Mouse (Mus musculus) cerebellum, adult 2 months (tissue): ENCODE measurements at regions not wholly inside any gene's neighbourhood (a gene's known extent, or its start where the extent isn't known, plus 50 kb on each side); places are given as distances from the start of the nearest gene placed in this dataset.

ENCODE experiments used
- DNase-seq, 2 experiments: peaks; one replicate each; pipeline ENCODE4 v3.0.0; 2021
- H3K27ac ChIP-seq: fragments of 200-500 bp; 2 replicates; pipeline ENCODE4 v1.5.1; 2012; ENCODE audit warnings: low read length, control low read depth, inconsistent platforms; ENCODE audit not compliant: insufficient read depth
- H3K27me3 ChIP-seq: fragments of 200-500 bp; 2 replicates; pipeline ENCODE4 v1.6.1; 2012; ENCODE audit warnings: inconsistent platforms, mild to moderate bottlenecking, low read length, moderate library complexity; ENCODE audit not compliant: control insufficient read depth, insufficient read depth
- H3K4me1 ChIP-seq: fragments of 200-500 bp; 2 replicates; pipeline ENCODE4 v1.6.1; 2011; ENCODE audit warnings: low read length; ENCODE audit not compliant: control insufficient read depth, insufficient read depth
- H3K4me3 ChIP-seq: fragments of 200-500 bp; replicated peaks from 2 replicates; pipeline ENCODE3; 2011; ENCODE audit warnings: mild to moderate bottlenecking, low read depth, low read length, control low read depth; ENCODE audit not compliant: insufficient read depth
- CTCF ChIP-seq: fragments of 200-500 bp; IDR thresholded peaks from 2 replicates; pipeline ENCODE4 v1.5.1; 2011; ENCODE audit warnings: low read depth, mild to moderate bottlenecking, control low read depth, low read length, moderate library complexity, borderline replicate concordance; ENCODE audit not compliant: insufficient read depth
- POLR2A ChIP-seq: fragments of 200-500 bp; IDR thresholded peaks from 2 replicates; pipeline ENCODE4 v1.6.1; 2011; ENCODE audit warnings: low read length, control low read depth, borderline replicate concordance; ENCODE audit not compliant: insufficient read depth
- WGBS: fragments of 180-500 bp; shearing (Covaris S2); methylation state at CpG from one replicate; pipeline ENCODE4 v1.1.7; 2018; 5-methylcytosine and 5-hydroxymethylcytosine counted together

DNA sequence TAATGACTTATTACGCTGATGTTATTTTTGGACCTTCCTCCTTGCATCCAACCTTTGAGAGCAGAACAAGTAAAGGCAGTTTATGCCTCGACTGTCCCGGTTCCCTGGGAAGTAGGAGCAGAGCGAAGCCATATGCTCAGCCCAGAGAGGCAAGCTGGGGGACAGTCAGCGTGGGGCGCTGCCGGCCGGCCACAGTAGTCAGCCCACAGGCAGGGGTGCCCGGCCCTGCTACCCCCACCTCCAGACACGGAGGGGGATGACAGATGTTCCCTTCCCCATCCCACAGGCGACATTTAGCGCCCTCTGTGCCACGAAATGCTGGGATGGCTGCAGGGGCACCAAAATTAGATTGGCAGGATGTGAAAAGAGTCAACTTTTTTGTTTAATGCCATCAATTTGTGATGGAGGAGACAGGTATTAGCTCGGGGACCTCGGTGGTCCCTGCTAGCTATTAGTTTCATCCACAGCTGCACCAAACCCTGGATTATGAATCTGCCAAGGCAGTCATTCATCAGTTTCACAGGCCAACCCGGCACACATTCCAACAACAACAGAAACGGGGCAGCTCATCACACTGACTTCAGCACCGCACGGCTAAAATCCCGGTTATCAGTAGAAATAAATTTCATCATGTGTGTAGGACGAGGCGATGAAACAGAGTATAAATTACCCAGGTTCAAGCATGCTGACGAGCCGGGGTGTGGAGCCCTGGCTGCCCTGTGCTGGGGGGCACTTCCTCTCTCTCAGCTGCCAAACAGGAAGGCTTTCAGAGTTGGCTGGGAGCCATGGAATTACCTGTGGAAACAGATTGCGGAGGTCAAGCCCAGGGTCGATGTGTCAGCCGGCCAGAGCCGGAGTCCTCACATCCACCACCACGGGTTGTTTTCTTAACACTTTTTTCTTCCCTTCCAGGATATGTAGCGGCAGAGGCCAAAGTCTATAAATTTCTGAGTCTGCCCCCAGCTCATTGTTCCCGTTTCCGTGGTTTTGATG is 392.3 kb upstream of the Mgmt start:
- Histone ChIP-seq H3K4me3 (no peak overlapping the region), H3K27me3 (no peaks in the 10 kb centered on the region; the same call in 1 of the 2 replicates), H3K4me1 (no peaks in the 10 kb centered on the region), H3K27ac (no peak overlapping the region)
- no peak for DNase-seq
- TF ChIP-seq POLR2A = no peak
- no peak for TF ChIP-seq CTCF
- WGBS = 52% methylated on average over 32 of the region's 32 CpGs

DNA sequence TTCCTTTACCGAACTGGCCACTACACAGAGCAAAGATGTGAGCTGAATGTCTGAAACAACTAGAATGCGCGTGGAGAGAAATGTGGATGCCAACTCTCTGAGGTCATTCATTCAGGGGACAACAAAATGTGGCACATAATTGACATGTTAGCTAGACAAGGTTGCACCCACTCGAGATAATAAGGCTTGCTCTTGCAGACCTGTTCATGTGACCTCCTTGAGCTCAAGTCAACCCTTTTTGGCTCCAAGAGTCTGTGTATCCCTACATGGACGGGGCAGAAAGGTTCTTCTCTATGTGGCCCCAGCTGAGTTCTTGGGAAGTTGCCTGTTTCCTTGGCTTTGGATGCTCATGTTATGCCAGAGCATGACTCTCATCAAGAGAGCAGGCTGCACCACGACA is 383.0 kb upstream of the Mgmt start:
- DNase-seq = no peak
- no peak overlapping the region for H3K4me3 ChIP-seq
- H3K4me1 ChIP-seq = no peaks in the 10 kb centered on the region
- TF ChIP-seq CTCF = no peak
- no peak for TF ChIP-seq POLR2A
- H3K27ac ChIP-seq = no peak overlapping the region
- no peaks in the 10 kb centered on the region; the same call in 1 of the 2 replicates for H3K27me3 ChIP-seq
- 52% methylated on average over 6 of the region's 6 CpGs for WGBS

DNA sequence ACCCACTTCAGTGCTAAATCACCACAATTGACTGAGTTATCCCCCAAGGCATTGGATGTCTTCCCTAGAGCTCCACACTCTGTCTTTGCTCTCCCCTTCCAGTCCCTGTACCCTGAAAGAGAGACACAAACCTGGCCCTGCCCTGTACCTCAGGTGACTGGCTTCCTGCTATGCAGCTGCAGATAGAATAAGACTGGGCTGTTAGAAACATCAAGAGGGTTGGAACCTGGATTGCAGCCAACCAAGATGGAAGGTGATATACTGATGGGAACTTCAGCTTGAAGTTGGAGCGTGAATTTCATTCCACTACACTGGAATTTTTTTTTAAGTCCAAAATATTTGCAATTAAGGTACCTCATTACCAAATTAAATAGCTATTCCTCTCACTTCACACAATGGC is 379.0 kb upstream of the Mgmt start:
- H3K27me3 ChIP-seq = no peaks in the 10 kb centered on the region; the same call in 1 of the 2 replicates
- 78% methylated on average over 1 of the region's 1 CpGs for WGBS
- no peak overlapping the region for H3K27ac ChIP-seq
- TF ChIP-seq CTCF (no peak), POLR2A (no peak)
- H3K4me1 ChIP-seq = no peaks in the 10 kb centered on the region
- DNase-seq = no peak
- H3K4me3 ChIP-seq = no peak overlapping the region

DNA sequence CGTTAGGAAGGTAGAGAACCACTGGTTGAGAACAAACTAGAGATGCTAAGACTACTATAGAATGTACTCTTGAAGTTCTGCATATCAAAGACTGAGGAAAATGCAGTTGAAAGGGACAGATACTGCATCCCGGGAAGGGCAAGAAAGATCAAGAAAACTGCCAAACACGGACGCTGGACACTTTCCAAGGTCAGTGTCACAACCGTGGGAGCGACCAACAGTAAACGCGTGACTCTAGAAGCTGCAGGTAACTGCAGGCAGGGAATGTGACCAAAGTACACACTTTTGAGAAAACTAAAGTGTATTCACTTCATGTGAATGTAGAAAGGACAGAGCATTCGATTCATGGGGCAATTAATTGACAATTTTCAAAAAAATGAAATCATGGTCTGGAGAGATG is 368.6 kb upstream of the Mgmt start:
- WGBS = 68% methylated on average over 9 of the region's 9 CpGs
- Histone ChIP-seq H3K27ac (no peak overlapping the region), H3K27me3 (no peaks in the 10 kb centered on the region), H3K4me1 (0 out of 2 replicates have a peak, but pooled peaks cover 4% of the 10 kb centered on the region), H3K4me3 (no peak overlapping the region)
- TF ChIP-seq CTCF (no peak), POLR2A (no peak)
- no peak for DNase-seq

DNA sequence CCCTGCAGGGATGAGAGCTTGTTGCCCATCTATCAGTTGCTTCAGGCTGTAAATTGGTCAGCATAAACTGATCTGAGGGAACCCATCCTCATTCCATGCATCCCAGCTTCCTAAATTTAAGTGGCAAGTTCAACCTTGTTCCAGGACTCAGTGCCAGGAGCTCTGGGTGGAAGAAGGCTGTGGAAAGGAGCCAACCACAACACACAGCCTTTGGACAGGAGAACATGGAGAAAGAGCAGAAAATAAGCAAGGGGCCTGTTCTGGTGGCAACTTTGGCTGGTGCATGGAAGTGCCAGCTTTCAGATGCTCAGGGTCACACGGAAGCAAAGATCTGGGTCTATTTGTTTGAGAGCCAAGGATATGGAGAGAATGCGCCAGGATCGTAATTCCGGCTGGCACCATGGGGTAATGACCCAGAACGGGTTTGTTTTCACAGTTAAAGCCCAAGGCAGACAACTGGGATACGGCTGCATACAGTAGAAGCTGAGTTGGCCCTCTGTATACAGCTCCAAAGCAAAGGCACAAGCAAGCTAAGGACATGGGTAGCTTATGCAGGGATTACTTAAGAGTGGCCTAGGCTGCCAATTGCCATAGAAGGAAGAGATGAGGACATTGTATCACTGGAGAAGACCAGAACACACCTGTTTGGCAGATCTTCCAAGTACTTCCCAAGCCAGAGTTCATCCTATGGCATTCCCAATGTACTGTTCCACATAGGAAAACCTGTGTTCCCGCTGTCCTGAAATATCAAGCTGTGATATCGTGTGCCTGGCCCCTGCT is 364.2 kb upstream of the Mgmt start:
- Histone ChIP-seq H3K4me1 (0 out of 2 replicates have a peak, but pooled peaks cover 4% of the 10 kb centered on the region), H3K4me3 (no peak overlapping the region), H3K27ac (no peak overlapping the region), H3K27me3 (no peaks in the 10 kb centered on the region; the same call in 1 of the 2 replicates)
- peak in 1 of 2 experiments; percentile 5 for DNase-seq
- WGBS = 28% methylated on average over 8 of the region's 8 CpGs
- no peak for TF ChIP-seq POLR2A
- no peak for TF ChIP-seq CTCF

DNA sequence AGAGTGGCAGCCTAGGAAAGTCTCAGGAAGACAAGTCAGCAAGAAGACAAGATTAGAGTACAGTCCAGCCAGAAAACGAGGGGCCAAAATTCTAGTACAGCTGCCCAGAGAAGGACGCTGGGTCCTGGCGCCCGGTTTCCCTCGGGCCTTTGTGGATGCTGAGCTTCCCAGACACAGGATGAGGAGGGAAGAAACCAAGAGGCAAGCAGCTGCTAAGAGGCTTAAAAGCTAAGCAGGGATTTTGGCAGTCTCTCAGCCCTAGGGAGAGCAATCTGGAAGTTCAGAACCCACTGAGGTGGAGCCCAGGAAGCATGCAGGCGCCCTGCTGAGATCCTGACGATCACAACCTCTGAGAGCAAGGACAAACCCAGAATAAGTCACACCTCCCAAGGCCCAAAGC is 363.1 kb upstream of the Mgmt start:
- H3K27ac ChIP-seq = no peak overlapping the region
- 0 out of 2 replicates have a peak, but pooled peaks cover 4% of the 10 kb centered on the region for H3K4me1 ChIP-seq
- no peak for TF ChIP-seq POLR2A
- TF ChIP-seq CTCF = no peak
- no peak overlapping the region for H3K4me3 ChIP-seq
- no peaks in the 10 kb centered on the region; the same call in 1 of the 2 replicates for H3K27me3 ChIP-seq
- 39% methylated on average over 7 of the region's 7 CpGs for WGBS
- no peak for DNase-seq

DNA sequence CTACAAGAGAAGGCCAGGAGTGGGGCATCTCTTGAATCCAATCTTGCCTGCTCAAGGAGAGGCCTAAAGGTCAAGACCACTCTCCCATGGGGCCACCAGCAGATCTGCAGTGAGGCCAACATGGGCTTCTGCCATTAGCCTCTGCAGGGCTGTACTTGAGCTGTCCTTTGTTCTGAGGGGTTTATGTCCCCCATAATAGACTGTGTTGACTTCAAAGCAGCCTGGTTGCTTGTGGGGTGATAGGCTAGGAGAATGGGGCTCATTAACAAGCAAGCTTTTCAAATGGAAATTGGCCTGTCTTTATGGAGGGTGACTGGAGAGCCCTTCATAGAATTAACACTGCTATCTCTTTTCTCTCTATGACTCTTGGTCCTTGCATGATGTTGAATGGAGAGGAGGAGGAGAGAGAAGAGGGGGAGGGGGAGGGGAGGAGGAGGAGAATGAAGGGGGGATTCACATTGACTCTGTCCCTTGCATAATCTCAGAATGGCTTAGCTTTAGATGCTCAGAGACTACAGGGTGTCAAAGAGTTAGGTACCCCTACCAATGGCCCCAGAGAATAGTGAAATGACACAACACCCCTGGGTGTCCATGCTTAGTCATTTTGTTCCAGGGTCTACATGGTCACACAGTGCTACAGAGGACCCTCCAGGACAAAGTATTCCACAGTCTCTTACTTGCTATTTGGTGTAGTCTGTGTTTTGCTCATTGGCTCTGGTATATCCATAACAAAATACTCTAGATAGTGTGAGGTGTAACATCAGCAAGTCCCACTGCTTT is 352.3 kb upstream of the Mgmt start:
- no peak overlapping the region for H3K4me3 ChIP-seq
- H3K27me3 ChIP-seq = no peaks in the 10 kb centered on the region
- TF ChIP-seq POLR2A (no peak), CTCF (no peak)

More for the DNA sequence above, 352.3 kb upstream of the Mgmt start:
- no peaks in the 10 kb centered on the region for H3K4me1 ChIP-seq
- no peak overlapping the region for H3K27ac ChIP-seq
- DNase-seq = no peak
